Mouse (Mus musculus): ENCODE data around the gene Chrne.

DNA sequence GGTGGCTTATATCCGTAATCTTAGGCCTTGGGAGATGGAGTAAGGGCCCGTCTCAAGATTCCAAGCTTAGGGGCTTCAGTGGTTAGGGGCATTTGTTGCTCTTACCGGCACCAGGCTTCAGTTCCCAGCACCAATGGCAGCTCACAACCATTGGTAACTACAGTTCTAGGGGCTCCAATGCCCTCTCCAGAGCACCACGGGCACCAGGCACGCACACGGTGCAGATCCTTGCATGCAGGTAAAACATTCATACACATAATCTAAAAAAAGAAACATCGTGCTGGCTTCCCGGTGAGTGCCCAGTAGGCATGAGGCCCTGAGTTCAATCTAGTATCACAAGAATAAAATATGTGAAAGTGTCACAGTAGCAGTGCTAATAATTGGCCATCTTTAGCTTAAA lies 44.1 kb upstream of the Chrne start:
- TF ChIP-seq CTCF (IDR thresholded peaks at IDR 0.05; ENCODE audit: low read depth, low read length): no peak
- no peak for TF ChIP-seq EP300 (IDR thresholded peaks at IDR 0.05; ENCODE audit: insufficient read depth, low read depth, low read length)
- no peak for TF ChIP-seq POLR2A (IDR thresholded peaks at IDR 0.05; ENCODE audit: insufficient read depth, low read length)

Measured in ES-Bruce4 (cell line).